Mouse (Mus musculus) lung, postnatal 0 days (tissue): ENCODE measurements at regions not wholly inside any gene's neighbourhood (a gene's known extent, or its start where the extent isn't known, plus 50 kb on each side); places are given as distances from the start of the nearest gene placed in this dataset.

ENCODE experiments used
- ATAC-seq: fragments of 200-750 bp; cut with Nextera tagmentation; 2 replicates; pipeline ENCODE4 v1.8.0; 2017; ENCODE audit warnings: moderate library complexity
- DNase-seq: peaks from one replicate; pipeline ENCODE4 v3.0.0-alpha.2; 2016; ENCODE audit warnings: low spot score
- H3K27ac ChIP-seq: fragments of 300-500 bp; sonication (generic); 2 replicates; pipeline ENCODE4 v1.5.1; 2014; ENCODE audit warnings: antibody characterized with exemption, mild to moderate bottlenecking, low read length, mixed read lengths
- H3K27me3 ChIP-seq: fragments of 300-500 bp; sonication (generic); replicated peaks from 2 replicates; pipeline ENCODE4 v1.6.1; 2014; ENCODE audit warnings: low read length, mixed read lengths; ENCODE audit not compliant: insufficient read depth
- H3K36me3 ChIP-seq: fragments of 300-500 bp; sonication (generic); 2 replicates; pipeline ENCODE4 v1.6.1; 2014; ENCODE audit warnings: low read length, mixed read lengths; ENCODE audit not compliant: insufficient read depth
- H3K4me1 ChIP-seq: fragments of 300-500 bp; sonication (generic); 2 replicates; pipeline ENCODE4 v1.6.1; 2014; ENCODE audit warnings: antibody characterized with exemption, low read depth, low read length, mixed read lengths; ENCODE audit not compliant: insufficient read depth
- H3K4me2 ChIP-seq: fragments of 300-500 bp; sonication (generic); replicated peaks from 2 replicates; pipeline ENCODE4 v1.6.1; 2014; ENCODE audit warnings: low read depth, mild to moderate bottlenecking, low read length, moderate library complexity, mixed read lengths
- H3K4me3 ChIP-seq: fragments of 300-500 bp; sonication (generic); 2 replicates; pipeline ENCODE4 v1.5.1; 2014; ENCODE audit warnings: low read depth, low read length
- H3K9ac ChIP-seq: fragments of 300-500 bp; sonication (generic); replicated peaks from 2 replicates; pipeline ENCODE4 v1.6.1; 2014; ENCODE audit warnings: low read depth, mild to moderate bottlenecking
- H3K9me3 ChIP-seq: fragments of 300-500 bp; sonication (generic); 2 replicates; pipeline ENCODE4 v1.6.1; 2016; ENCODE audit warnings: low read length, mixed read lengths
- CTCF ChIP-seq: IDR thresholded peaks from 2 replicates; pipeline ENCODE4 v1.5.1; 2016; ENCODE audit warnings: antibody characterized with exemption, mild to moderate bottlenecking
- EP300 ChIP-seq: IDR thresholded peaks from 2 replicates; pipeline ENCODE4 v1.6.1; 2016; ENCODE audit warnings: antibody characterized with exemption, mild to moderate bottlenecking, control low read depth
- WGBS: fragments of 180-500 bp; shearing (Covaris S2); extraction: QIAGEN DNeasy Blood & Tissue Kit; methylation state at CpG from one replicate; pipeline ENCODE4 v1.1.7; 2014; 5-methylcytosine and 5-hydroxymethylcytosine counted together

GRCm38 (mm10) chr11:6773364-6773763, 64.1 kb downstream of the Gm11983 start:
- Histone ChIP-seq H3K27me3 (no peaks in the 10 kb centered on the region), H3K9ac (no peak overlapping the region), H3K27ac (no peak overlapping the region), H3K4me1 (no peaks in the 10 kb centered on the region), H3K36me3 (no peaks in the 10 kb centered on the region), H3K4me2 (no peak overlapping the region), H3K9me3 (no peaks in the 10 kb centered on the region), H3K4me3 (no peak overlapping the region)
- WGBS, result 0% methylated on average over 1 of the region's 1 CpGs
- ATAC-seq (no peak), DNase-seq (no peak)
- TF ChIP-seq EP300 (no peak), CTCF (no peak)

- H3K4me1 ChIP-seq, result no peaks in the 10 kb centered on the region
- H3K36me3 ChIP-seq, result no peaks in the 10 kb centered on the region
- no peak for TF ChIP-seq EP300
- TF ChIP-seq CTCF, result no peak
- ATAC-seq, result no peak
- no peak overlapping the region for H3K4me2 ChIP-seq
- no peaks in the 10 kb centered on the region for H3K27me3 ChIP-seq
- H3K27ac ChIP-seq, result no peak overlapping the region
- H3K9ac ChIP-seq, result no peak overlapping the region
- no peak overlapping the region for H3K4me3 ChIP-seq
- no peaks in the 10 kb centered on the region for H3K9me3 ChIP-seq
- DNase-seq, result no peak
- 78% methylated on average over 7 of the region's 7 CpGs for WGBS
Measured at GRCm38 (mm10) chr11:6769437-6769765, 68.1 kb downstream of the Gm11983 start.

- peak; percentile 37; the same call in 1 of the 2 replicates for ATAC-seq
- no peak overlapping the region for H3K27ac ChIP-seq
- peak; percentile 66 for DNase-seq
- H3K27me3 ChIP-seq, result no peaks in the 10 kb centered on the region
- no peak overlapping the region for H3K4me2 ChIP-seq
- H3K9ac ChIP-seq, result no peak overlapping the region
- H3K4me3 ChIP-seq, result no peak overlapping the region
- no peaks in the 10 kb centered on the region for H3K4me1 ChIP-seq
- peak; percentile 96 for TF ChIP-seq CTCF
- TF ChIP-seq EP300, result no peak
- H3K9me3 ChIP-seq, result no peaks in the 10 kb centered on the region
- H3K36me3 ChIP-seq, result no peaks in the 10 kb centered on the region
- WGBS, result 50% methylated on average over 22 of the region's 22 CpGs
Measured at GRCm38 (mm10) chr11:6768599-6769436, 68.6 kb downstream of the Gm11983 start.

- no peak for DNase-seq
- no peak overlapping the region for H3K9ac ChIP-seq
- ATAC-seq, result no peak
- no peaks in the 10 kb centered on the region for H3K9me3 ChIP-seq
- H3K27me3 ChIP-seq, result no peaks in the 10 kb centered on the region
- TF ChIP-seq CTCF (no peak), EP300 (no peak)
- H3K27ac ChIP-seq, result no peak overlapping the region
- H3K4me2 ChIP-seq, result no peak overlapping the region
- no peaks in the 10 kb centered on the region for H3K4me1 ChIP-seq
- WGBS, result 55% methylated on average over 7 of the region's 7 CpGs
- H3K4me3 ChIP-seq, result no peak overlapping the region
- no peaks in the 10 kb centered on the region for H3K36me3 ChIP-seq
Measured at GRCm38 (mm10) chr11:6766725-6767124, 70.7 kb downstream of the Gm11983 start.

- WGBS, result 74% methylated on average over 5 of the region's 5 CpGs
- TF ChIP-seq CTCF (no peak), EP300 (no peak)
- ATAC-seq, result no peak
Measured at GRCm38 (mm10) chr11:6765333-6765957, 72.0 kb downstream of the Gm11983 start.

GRCm38 (mm10) chr11:6764186-6764585, 73.3 kb downstream of the Gm11983 start:
- no peak for ATAC-seq
- no peak for DNase-seq
- WGBS, result 93% methylated on average over 3 of the region's 3 CpGs
- Histone ChIP-seq H3K9ac (no peak overlapping the region), H3K4me1 (no peaks in the 10 kb centered on the region), H3K9me3 (no peaks in the 10 kb centered on the region), H3K36me3 (no peaks in the 10 kb centered on the region), H3K27ac (no peak overlapping the region), H3K4me3 (no peak overlapping the region), H3K4me2 (no peak overlapping the region), H3K27me3 (no peaks in the 10 kb centered on the region)
- TF ChIP-seq EP300, result no peak
- no peak for TF ChIP-seq CTCF

More at GRCm38 (mm10) chr11:6765333-6765957, 72.0 kb downstream of the Gm11983 start:
- Histone ChIP-seq H3K9me3 (no peaks in the 10 kb centered on the region), H3K27me3 (no peaks in the 10 kb centered on the region), H3K4me1 (no peaks in the 10 kb centered on the region), H3K4me3 (no peak overlapping the region), H3K9ac (no peak overlapping the region), H3K36me3 (no peaks in the 10 kb centered on the region), H3K4me2 (no peak overlapping the region), H3K27ac (no peak overlapping the region)
- no peak for DNase-seq
